Mouse (Mus musculus): ENCODE results near the gene Sypl2. TPM values are rescaled to one million over a fixed set of nuclear protein-coding genes. Genes with fewer than 3 reads are reported as not detected.

The Sypl2 gene
- total RNA-seq (2023) = not detected

GRCm38 (mm10) chr3:108226558-108227350 lies at the start of gene Sypl2:
TSS of gene Sypl2 (minus strand) at chr3:108226648.

GRCm38 (mm10) chr3:108256719-108257637 lies 30.5 kb upstream of the Sypl2 start, which contains the start of gene Psma5:
TSS of gene Psma5 (plus strand) at chr3:108256926.

GRCm38 (mm10) chr3:108210771-108211139 lies 15.7 kb downstream of the Sypl2 start, which contains the start of gene Atxn7l2:
TSS of gene Atxn7l2 (minus strand) at chr3:108210934.

GRCm38 (mm10) chr3:108200329-108201323 lies 25.8 kb downstream of the Sypl2 start, which contains the start of gene Cyb561d1:
TSS of gene Cyb561d1 (minus strand) at chr3:108201212.

GRCm38 (mm10) chr3:108186098-108187047 lies 40.1 kb downstream of the Sypl2 start, which contains the start of gene Amigo1:
TSS of gene Amigo1 (plus strand) at chr3:108186335.

Other genes with a start within 250 kb of the Sypl2 start
- not detected for gene Gstm2, start 240.2 kb downstream of the Sypl2 start, total RNA-seq (2023)
- 100 to 1,000 TPM; 114 to 139 TPM for gene Gstm1, start 208.7 kb downstream of the Sypl2 start, total RNA-seq (2023)
- 1 to 10 TPM; 5.0 to 5.2 TPM for gene Gstm4, start 181.8 kb downstream of the Sypl2 start, total RNA-seq (2023)
- gene Ampd2, start 140.0 kb downstream of the Sypl2 start, total RNA-seq (2023) = 10 to 100 TPM; 56.8 to 68.1 TPM
- under 1 TPM in 1 of 2 experiments, not detected in 1; 0.56 TPM for gene Gnat2, start 133.9 kb downstream of the Sypl2 start, total RNA-seq (2023)
- gene Gnai3, start 80.5 kb downstream of the Sypl2 start, total RNA-seq (2023) = 100 to 1,000 TPM; 105 to 110 TPM
- under 1 TPM in 1 of 2 experiments, not detected in 1; 0.11 TPM for gene Gpr61, start 71.8 kb downstream of the Sypl2 start, total RNA-seq (2023)
- gene Amigo1, start 40.3 kb downstream of the Sypl2 start, total RNA-seq (2023) = 1 to 10 TPM; 2.1 to 3.0 TPM
- gene Cyb561d1, start 25.4 kb downstream of the Sypl2 start, total RNA-seq (2023) = 10 to 100 TPM; 29.1 to 31.1 TPM
- gene Atxn7l2, start 15.7 kb downstream of the Sypl2 start, total RNA-seq (2023) = 10 to 100 TPM; 12.1 to 12.2 TPM
- gene Psma5, start 30.3 kb upstream of the Sypl2 start, total RNA-seq (2023) = 10 to 100 TPM; 34.4 to 34.9 TPM
- gene Sort1, start 57.4 kb upstream of the Sypl2 start, total RNA-seq (2023) = 100 to 1,000 TPM; 154 to 156 TPM
- gene Mybphl, start 138.3 kb upstream of the Sypl2 start, total RNA-seq (2023) = not detected
- gene Psrc1, start 157.2 kb upstream of the Sypl2 start, total RNA-seq (2023) = 1 to 10 TPM; 8.8 to 9.3 TPM
- 1 to 10 TPM; 1.1 to 1.3 TPM for gene Celsr2, start 188.9 kb upstream of the Sypl2 start, total RNA-seq (2023)
- gene Sars, start 218.6 kb upstream of the Sypl2 start, total RNA-seq (2023) = 10 to 100 TPM; 53.9 to 57.3 TPM